Mouse (Mus musculus): ENCODE data around the gene Pih1d1. TPM values are rescaled to one million over a fixed set of nuclear protein-coding genes. Genes with fewer than 3 reads are reported as not detected.

Gene Pih1d1
- polyA plus RNA-seq, 1 experiment from 2014 or later = 97.7 TPM

- H3K27me3 ChIP-seq = peaks cover 96% of the 10 kb centered on the region
- peaks cover 21% of the 10 kb centered on the region for H3K4me1 ChIP-seq
- peak overlapping the region; percentile 51 for H3K9ac ChIP-seq
- no peak overlapping the region for H3K27ac ChIP-seq
- peaks cover 8% of the 10 kb centered on the region for H3K9me3 ChIP-seq
- peak overlapping the region; percentile 39 for H3K4me2 ChIP-seq
- H3K4me3 ChIP-seq = peak overlapping the region; percentile 21
- H3K36me3 ChIP-seq = no peaks in the 10 kb centered on the region
- WGBS = 2% methylated on average over 29 of the region's 29 CpGs
- ATAC-seq (ENCODE audit: insufficient number of reproducible peaks, insufficient read depth, low FRiP score, low TSS enrichment, low read depth) = no peak
Measured at GRCm38 (mm10) chr7:45174567-45175280, 20.6 kb downstream of the Pih1d1 start.

- Histone ChIP-seq H3K27ac (no peak overlapping the region), H3K4me1 (peaks cover 21% of the 10 kb centered on the region), H3K27me3 (peaks cover 96% of the 10 kb centered on the region), H3K9ac (no peak overlapping the region), H3K4me3 (peak overlapping the region; percentile 33; the same call in 1 of the 2 replicates), H3K9me3 (peaks cover 1% of the 10 kb centered on the region; the same call in 1 of the 2 replicates), H3K4me2 (peak overlapping the region; percentile 52), H3K36me3 (no peaks in the 10 kb centered on the region)
- ATAC-seq (ENCODE audit: insufficient number of reproducible peaks, insufficient read depth, low FRiP score, low TSS enrichment, low read depth) = no peak
- 2% methylated on average over 13 of the region's 13 CpGs for WGBS
Measured at GRCm38 (mm10) chr7:45175398-45175797, 21.3 kb downstream of the Pih1d1 start.

- peaks cover 21% of the 10 kb centered on the region for H3K4me1 ChIP-seq
- H3K36me3 ChIP-seq = no peaks in the 10 kb centered on the region
- peak overlapping the region; percentile 33 for H3K4me3 ChIP-seq
- no peak overlapping the region for H3K27ac ChIP-seq
- H3K4me2 ChIP-seq = peak overlapping the region; percentile 52
- H3K9ac ChIP-seq = peak overlapping the region; percentile 55; the same call in 1 of the 2 replicates
- no peaks in the 10 kb centered on the region for H3K9me3 ChIP-seq
- peaks cover 96% of the 10 kb centered on the region for H3K27me3 ChIP-seq
- no peak for ATAC-seq (ENCODE audit: insufficient number of reproducible peaks, insufficient read depth, low FRiP score, low TSS enrichment, low read depth)
- 2% methylated on average over 23 of the region's 23 CpGs for WGBS
Measured at GRCm38 (mm10) chr7:45175929-45176328, 21.8 kb downstream of the Pih1d1 start.

GRCm38 (mm10) chr7:45176356-45176755, 22.3 kb downstream of the Pih1d1 start:
- H3K27me3 ChIP-seq = peaks cover 97% of the 10 kb centered on the region
- H3K4me1 ChIP-seq = peaks cover 24% of the 10 kb centered on the region
- H3K4me2 ChIP-seq = peak overlapping the region; percentile 52
- WGBS = 4% methylated on average over 28 of the region's 31 CpGs
- peak overlapping the region; percentile 33 for H3K4me3 ChIP-seq
- H3K27ac ChIP-seq = no peak overlapping the region
- no peaks in the 10 kb centered on the region for H3K9me3 ChIP-seq
- H3K9ac ChIP-seq = peak overlapping the region; percentile 55
- ATAC-seq (ENCODE audit: insufficient number of reproducible peaks, insufficient read depth, low FRiP score, low TSS enrichment, low read depth) = no peak
- H3K36me3 ChIP-seq = no peaks in the 10 kb centered on the region

- WGBS = 24% methylated on average over 7 of the region's 7 CpGs
- no peak overlapping the region for H3K27ac ChIP-seq
- H3K27me3 ChIP-seq = peaks cover 99% of the 10 kb centered on the region
- no peak overlapping the region for H3K9ac ChIP-seq
- H3K9me3 ChIP-seq = no peaks in the 10 kb centered on the region
- H3K4me1 ChIP-seq = peaks cover 31% of the 10 kb centered on the region
- no peaks in the 10 kb centered on the region for H3K36me3 ChIP-seq
- no peak for ATAC-seq (ENCODE audit: insufficient number of reproducible peaks, insufficient read depth, low FRiP score, low TSS enrichment, low read depth)
- no peak overlapping the region for H3K4me2 ChIP-seq
- peak overlapping the region; percentile 3; the same call in 1 of the 2 replicates for H3K4me3 ChIP-seq
Measured at GRCm38 (mm10) chr7:45178550-45178949, 24.4 kb downstream of the Pih1d1 start.

- Histone ChIP-seq H3K4me3 (peak within 1 kb of the TSS; percentile 3; the same call in 1 of the 2 replicates), H3K36me3 (no peaks in the 10 kb centered on the region), H3K9ac (no peak within 1 kb of the TSS), H3K9me3 (no peaks in the 10 kb centered on the region), H3K27ac (no peak within 1 kb of the TSS), H3K4me2 (no peak within 1 kb of the TSS), H3K27me3 (peaks cover 100% of the 10 kb centered on the region), H3K4me1 (peaks cover 30% of the 10 kb centered on the region)
- no peak for ATAC-seq (ENCODE audit: insufficient number of reproducible peaks, insufficient read depth, low FRiP score, low TSS enrichment, low read depth)
- WGBS = 22% methylated on average over 7 of the region's 7 CpGs
Measured at GRCm38 (mm10) chr7:45179469-45179868, 25.4 kb downstream of the Pih1d1 start, which contains the start of gene Gfy. Gene Gfy, minus strand, starts transcription at chr7:45179569.

- 0 out of 2 replicates have a peak within 1 kb of the TSS, but pooled peaks have one; percentile 16 for H3K4me2 ChIP-seq
- H3K36me3 ChIP-seq = no peaks in the 10 kb centered on the region
- 13% methylated on average over 20 of the region's 20 CpGs for WGBS
- H3K9ac ChIP-seq = no peak within 1 kb of the TSS
- no peak for ATAC-seq (ENCODE audit: insufficient number of reproducible peaks, insufficient read depth, low FRiP score, low TSS enrichment, low read depth)
- H3K9me3 ChIP-seq = no peaks in the 10 kb centered on the region
- peaks cover 100% of the 10 kb centered on the region for H3K27me3 ChIP-seq
- no peak within 1 kb of the TSS for H3K27ac ChIP-seq
- H3K4me1 ChIP-seq = peaks cover 20% of the 10 kb centered on the region
- H3K4me3 ChIP-seq = 0 out of 2 replicates have a peak within 1 kb of the TSS, but pooled peaks have one; percentile 13
Measured at GRCm38 (mm10) chr7:45180896-45181477, 26.9 kb downstream of the Pih1d1 start, which contains the start of gene Pth2. Gene Pth2, plus strand, starts transcription at chr7:45180995.

- 6% methylated on average over 35 of the region's 35 CpGs for WGBS
- Histone ChIP-seq H3K36me3 (no peaks in the 10 kb centered on the region), H3K4me3 (0 out of 2 replicates have a peak overlapping the region, but pooled peaks have one; percentile 13), H3K9me3 (no peaks in the 10 kb centered on the region), H3K4me2 (0 out of 2 replicates have a peak overlapping the region, but pooled peaks have one; percentile 16), H3K27me3 (peaks cover 99% of the 10 kb centered on the region), H3K9ac (no peak overlapping the region), H3K27ac (no peak overlapping the region), H3K4me1 (peaks cover 14% of the 10 kb centered on the region)
- ATAC-seq (ENCODE audit: insufficient number of reproducible peaks, insufficient read depth, low FRiP score, low TSS enrichment, low read depth) = no peak
Measured at GRCm38 (mm10) chr7:45181540-45181939, 27.4 kb downstream of the Pih1d1 start.

GRCm38 (mm10) chr7:45182199-45182601, 28.1 kb downstream of the Pih1d1 start:
- Histone ChIP-seq H3K4me3 (peak overlapping the region; percentile 36), H3K9ac (peak overlapping the region; percentile 58), H3K27ac (no peak overlapping the region), H3K4me2 (peak overlapping the region; percentile 61), H3K36me3 (no peaks in the 10 kb centered on the region), H3K27me3 (peaks cover 99% of the 10 kb centered on the region), H3K9me3 (no peaks in the 10 kb centered on the region), H3K4me1 (peaks cover 10% of the 10 kb centered on the region; the same call in 1 of the 2 replicates)
- WGBS = under 1% methylated on average over 34 of the region's 34 CpGs
- peak; percentile 73 for ATAC-seq (ENCODE audit: insufficient number of reproducible peaks, insufficient read depth, low FRiP score, low TSS enrichment, low read depth)

GRCm38 (mm10) chr7:45182606-45183005, 28.5 kb downstream of the Pih1d1 start:
- peak overlapping the region; percentile 36 for H3K4me3 ChIP-seq
- H3K9ac ChIP-seq = peak overlapping the region; percentile 58
- H3K36me3 ChIP-seq = no peaks in the 10 kb centered on the region
- WGBS = 19% methylated on average over 11 of the region's 11 CpGs
- peaks cover 95% of the 10 kb centered on the region for H3K27me3 ChIP-seq
- peaks cover 10% of the 10 kb centered on the region; the same call in 1 of the 2 replicates for H3K4me1 ChIP-seq
- H3K9me3 ChIP-seq = no peaks in the 10 kb centered on the region
- peak overlapping the region; percentile 61 for H3K4me2 ChIP-seq
- H3K27ac ChIP-seq = no peak overlapping the region
- ATAC-seq (ENCODE audit: insufficient number of reproducible peaks, insufficient read depth, low FRiP score, low TSS enrichment, low read depth) = no peak

GRCm38 (mm10) chr7:45183672-45184071, 29.6 kb downstream of the Pih1d1 start:
- H3K4me3 ChIP-seq = no peak overlapping the region
- H3K36me3 ChIP-seq = no peaks in the 10 kb centered on the region
- H3K9me3 ChIP-seq = no peaks in the 10 kb centered on the region
- no peak overlapping the region for H3K4me2 ChIP-seq
- ATAC-seq (ENCODE audit: insufficient number of reproducible peaks, insufficient read depth, low FRiP score, low TSS enrichment, low read depth) = no peak
- H3K27ac ChIP-seq = no peak overlapping the region
- H3K27me3 ChIP-seq = peaks cover 93% of the 10 kb centered on the region
- H3K4me1 ChIP-seq = peaks cover 10% of the 10 kb centered on the region; the same call in 1 of the 2 replicates
- WGBS = 63% methylated on average over 7 of the region's 7 CpGs
- no peak overlapping the region for H3K9ac ChIP-seq

All from embryonic facial prominence, embryonic 13.5 days (tissue).